Mouse (Mus musculus) heart, adult 9 months (tissue): ENCODE results near the gene Gigyf2.

Experiments used
- DNase-seq, 2 experiments: peaks; one replicate each; pipeline ENCODE4 v3.0.0; 2022; ENCODE audit warnings: low spot score in 2 of 2

Gigyf2 gene

DNA sequence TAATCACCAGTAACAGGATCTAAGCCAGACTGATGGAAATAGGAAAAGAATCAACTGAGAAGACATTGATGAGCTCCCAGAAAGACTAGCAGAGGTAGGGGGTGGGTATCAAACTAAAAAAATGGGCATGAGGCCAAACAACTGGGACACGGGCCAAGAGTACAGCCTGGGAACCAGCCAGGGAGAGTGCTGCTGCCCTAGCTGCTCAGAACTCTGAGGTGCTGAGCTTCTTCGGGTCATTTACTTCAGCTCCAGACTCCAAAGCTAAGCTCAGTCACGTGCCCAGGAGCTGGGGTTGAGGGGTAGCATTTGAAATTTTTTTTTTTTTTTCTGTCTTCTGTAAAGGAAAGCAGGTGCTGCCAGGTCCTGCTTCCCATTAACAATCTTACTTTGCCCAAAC is 10.1 kb upstream of the Gigyf2 start:
- DNase-seq: no peak

DNA sequence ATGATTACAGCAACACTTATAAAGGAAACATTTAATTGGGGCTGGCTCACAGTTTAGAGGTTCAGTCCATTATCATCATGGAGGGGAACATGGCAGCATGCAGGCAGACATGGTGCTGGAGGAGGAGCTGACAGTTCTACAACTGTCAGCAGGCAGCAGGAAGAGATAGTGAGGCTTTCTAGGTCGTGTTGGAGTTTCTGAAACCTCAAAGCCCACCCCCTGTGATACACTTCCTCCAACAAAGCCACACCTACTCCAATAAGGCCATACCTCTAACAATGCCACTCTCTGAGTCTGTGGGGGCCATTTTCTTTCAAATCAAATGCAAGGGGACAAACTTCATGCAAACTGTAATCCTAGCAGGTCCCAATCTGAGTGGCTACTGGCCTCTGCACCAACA is 5.7 kb upstream of the Gigyf2 start:
- DNase-seq: no peak

DNA sequence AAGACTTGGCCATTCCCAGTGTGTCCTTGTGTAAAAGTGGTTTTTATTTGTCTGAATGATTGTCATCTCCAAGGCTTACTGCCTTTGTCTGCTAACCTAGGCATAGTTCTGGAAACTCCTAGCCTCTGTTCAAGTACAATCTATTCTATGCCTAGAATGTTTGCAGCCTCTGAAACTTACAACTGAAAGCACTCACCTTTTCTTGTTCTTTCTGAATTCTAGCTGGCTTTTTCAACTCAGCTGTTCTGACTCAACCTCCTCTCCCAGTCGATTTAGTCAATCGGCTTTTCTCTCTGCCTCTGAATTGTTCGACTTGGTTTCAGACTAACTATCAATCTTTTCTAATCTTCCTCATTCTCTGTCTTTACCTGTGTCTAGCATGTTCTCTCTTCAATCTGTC is 4.0 kb upstream of the Gigyf2 start:
- no peak for DNase-seq

DNA sequence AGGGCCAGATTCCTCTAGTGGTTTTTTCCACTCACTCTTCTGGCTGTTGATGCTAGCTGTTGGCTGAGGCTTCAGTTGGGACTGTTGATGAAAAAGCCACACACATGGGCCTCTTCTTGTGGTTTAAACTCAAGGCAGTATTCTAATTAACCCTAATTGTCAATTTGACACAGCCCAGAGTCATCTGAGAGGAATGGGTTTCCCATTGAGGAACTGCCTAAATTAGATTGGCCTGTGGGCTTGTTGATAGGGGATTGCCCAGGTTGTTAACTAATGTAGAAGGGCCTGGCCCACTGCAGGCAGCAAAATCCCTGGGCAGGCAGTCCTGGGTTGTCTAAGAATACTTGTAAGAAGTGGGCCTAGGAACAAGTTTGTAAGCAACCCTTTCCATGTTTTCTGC is 2.1 kb upstream of the Gigyf2 start:
- no peak for DNase-seq

DNA sequence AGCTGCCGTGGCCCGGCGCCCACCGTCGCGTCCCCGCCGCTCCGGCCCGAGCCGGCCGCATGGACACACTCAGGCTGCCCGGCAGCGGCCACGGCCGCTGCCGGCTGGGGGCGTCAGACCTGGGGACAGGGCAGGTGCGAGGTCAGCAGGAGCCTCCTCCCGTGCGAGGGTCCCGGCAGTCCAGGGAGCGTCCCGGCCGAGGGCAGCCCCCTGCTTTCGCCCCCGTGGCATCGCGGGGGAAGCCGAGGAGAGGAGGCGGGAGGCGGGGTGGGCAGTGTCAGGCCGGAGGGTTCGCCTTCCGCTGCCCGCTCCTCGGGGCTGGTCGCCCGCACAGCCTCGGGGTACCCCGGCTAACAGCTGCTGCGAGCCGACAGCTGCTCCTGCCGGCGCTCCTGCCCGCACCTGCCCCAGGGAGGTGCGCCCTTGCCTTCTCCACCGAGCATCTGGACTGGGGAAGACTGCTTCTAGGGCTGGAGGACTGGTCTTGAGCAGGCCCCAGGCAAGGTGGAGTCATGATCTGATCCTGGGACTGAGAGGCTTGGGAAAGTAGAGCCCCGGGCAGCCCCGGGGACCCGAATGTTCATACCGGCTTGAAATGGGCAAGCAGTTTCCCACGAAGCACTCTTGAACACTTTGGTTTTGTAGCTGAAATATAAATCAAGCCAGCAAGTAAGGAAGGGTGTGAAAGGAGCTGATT is 515 bp downstream of the Gigyf2 start:
- DNase-seq: no peak

DNA sequence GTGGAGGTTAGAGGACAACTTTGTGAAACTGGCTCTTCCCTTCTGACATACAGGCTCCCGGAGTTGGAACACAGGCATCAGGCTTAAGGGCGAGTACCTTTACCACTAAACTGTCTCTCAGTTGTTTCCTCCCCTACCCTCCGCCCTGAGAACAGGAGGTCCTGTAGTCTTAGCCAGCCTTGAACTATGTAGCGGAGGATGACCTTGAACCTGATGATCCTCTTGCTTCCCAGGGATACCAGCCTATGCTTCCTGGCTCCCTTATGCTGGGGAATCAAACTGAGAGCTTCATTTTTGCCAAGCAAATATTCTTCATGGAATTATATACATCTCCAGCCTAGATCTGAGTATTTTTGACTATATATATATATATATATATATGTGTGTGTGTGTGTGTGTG is 5.0 kb downstream of the Gigyf2 start:
- DNase-seq: no peak

DNA sequence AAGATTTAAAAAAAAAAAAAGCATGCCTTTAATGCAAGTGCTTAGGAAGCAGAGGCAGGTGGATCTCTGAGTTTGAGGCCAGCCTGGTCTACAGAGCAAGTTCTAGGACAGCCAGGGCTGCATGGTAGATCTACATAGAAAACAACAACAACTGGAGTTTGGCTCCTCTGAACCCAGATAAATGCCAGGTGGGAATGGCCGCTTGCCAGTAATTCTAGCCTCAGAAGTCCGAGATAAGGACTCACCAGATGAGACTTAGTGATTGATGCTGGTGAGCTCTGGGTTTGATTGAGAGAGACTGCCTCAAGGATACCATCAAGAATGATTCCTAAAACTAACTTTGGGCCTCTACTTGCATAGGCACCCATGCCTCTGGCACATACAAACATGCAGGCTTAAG is 23.8 kb downstream of the Gigyf2 start:
- DNase-seq: no peak

DNA sequence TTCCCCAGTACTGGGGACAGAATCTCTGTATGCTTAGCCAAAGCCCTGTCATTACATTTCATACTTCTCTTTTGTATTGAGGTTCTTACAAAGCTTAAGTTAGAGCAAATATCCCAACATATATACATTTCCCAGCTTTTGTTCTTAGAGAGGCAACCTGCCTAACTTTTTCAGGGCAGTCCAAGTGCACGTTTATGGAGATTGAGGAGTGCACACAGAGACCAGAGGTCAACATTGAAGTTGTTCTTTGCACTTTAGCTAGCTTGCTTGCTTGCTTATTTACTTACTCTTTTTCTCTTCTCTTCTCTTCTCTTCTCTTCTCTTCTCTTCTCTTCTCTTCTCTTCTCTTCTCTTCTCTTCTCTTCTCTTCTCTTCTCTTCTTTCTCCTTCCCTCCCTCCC is 33.5 kb downstream of the Gigyf2 start:
- no peak for DNase-seq

DNA sequence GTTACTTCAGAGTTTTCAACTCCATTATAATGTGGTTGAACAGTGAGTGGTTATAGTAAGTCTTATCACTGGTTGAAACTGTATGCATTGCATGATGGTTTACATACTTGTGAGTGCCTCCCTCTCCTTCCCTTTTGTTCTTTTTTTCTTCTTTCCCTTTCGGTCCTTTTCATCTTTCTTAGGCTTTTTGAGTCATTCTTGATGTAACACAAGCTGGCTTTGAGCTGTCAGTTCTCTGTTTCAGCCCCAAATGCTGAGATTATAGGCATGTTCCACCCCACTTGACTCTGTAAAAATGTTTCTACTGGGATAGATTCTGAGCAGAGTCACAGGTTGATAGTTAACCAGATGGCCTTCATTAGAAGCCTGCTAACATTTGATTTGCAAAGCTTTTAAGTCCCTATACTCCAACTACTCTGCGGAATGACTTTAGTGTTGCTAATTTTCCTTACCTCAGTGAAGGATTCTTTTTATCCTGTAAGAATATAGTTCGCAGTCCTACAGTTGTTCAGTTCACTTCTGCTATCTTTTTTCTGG is 51.3 kb downstream of the Gigyf2 start:
- no peak for DNase-seq

DNA sequence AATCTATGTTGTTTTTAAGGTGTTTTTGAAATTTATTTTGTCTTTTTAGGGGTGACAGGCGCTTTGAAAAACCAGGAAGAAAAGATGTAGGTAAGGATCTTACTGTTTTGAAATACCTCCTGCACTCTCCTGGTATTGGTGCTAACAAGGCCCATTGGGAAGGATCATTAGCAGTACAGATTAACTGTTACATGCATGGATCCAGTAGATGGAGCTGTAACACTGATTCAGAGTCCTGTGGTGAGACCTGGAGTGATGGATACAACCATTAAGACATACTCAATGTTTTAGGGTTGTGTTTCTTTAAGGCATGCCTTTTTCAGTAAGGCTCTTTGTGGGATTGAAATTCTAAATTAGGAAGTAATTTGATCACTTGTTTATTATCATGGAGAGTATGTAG is 53.1 kb downstream of the Gigyf2 start:
- no peak for DNase-seq

DNA sequence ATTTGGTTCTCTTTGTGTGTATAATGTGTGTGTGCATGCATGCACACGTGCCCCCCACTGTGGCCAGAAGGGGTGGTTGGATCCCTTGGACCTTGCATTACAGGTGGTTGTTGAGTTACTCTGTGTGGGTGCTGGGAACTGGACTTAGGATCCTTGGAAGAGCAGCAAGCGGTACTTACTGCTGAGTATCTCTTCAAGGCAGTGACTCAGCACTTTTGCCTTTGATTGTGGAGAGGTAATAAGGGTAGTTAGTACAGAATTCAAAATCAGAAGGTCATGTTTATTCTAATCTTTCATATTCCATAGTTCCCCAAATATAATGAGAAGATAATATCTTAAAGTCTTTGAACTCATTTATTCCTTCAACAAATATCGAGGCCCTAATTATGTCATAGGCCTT is 54.4 kb downstream of the Gigyf2 start:
- no peak for DNase-seq

DNA sequence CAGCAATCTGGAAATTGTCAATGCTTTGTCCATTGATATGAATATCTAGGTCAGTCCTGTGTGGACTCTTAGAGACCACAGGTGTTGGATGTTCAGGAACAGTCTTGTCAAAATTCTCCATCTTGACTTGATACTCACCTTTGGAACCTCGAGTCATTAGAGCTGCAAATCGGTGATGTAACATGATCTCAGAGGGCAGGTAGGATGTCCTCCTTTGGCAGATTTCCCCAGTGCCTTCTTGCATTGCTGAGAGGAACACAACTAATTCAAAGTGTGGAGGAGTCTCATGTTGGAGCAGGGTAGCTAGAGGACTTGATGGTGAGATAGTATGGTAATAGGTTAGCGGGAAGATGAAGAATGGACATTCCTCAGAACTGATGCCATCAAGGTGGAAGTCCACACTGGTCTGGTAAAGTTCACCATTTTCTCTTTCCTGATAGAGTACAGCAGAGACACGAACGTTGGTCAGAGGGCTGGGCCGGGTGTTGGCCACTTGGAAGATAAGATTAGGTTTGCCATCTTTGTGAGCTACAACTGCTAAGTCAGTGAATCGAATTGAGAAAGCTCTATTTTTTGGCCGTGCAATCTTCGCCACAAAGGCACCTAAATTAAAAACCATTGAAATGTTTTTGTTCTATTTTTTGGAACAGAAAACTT is 59.8 kb downstream of the Gigyf2 start:
- no peak for DNase-seq

DNA sequence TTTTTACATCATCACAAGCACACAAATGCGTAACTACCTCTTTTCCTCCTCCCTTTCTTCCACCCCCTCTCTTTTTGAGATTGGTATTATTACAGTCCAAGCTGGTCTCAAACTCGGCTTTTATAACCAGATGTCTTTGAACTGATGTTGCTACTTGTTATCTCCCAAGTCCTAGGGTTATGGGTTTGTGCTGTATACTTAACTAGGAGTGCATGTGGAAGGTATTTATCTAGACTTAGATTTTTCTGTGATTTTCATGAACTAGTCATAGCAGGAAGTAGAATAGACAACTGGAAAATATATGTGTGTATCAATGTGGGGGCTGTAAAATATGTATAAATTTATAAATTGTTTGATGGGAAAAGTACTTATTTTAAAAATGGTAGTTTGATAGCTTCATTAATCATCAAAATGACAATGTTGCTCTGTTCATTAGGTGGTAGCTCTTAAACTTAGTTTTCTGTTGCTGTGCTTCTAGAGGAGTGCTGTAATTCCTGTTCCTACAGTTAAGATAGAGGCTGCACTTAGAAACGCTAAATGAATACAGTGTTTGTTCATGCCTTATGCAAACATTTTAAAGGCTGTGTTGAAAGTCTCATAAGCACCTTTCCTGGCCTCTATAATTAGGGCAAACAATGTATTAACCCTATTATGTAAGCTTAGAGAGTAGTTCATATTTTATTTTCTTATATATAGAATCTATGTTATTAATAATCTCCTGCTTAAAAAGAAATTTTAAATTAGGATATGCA is 66.8 kb downstream of the Gigyf2 start:
- DNase-seq: no peak

DNA sequence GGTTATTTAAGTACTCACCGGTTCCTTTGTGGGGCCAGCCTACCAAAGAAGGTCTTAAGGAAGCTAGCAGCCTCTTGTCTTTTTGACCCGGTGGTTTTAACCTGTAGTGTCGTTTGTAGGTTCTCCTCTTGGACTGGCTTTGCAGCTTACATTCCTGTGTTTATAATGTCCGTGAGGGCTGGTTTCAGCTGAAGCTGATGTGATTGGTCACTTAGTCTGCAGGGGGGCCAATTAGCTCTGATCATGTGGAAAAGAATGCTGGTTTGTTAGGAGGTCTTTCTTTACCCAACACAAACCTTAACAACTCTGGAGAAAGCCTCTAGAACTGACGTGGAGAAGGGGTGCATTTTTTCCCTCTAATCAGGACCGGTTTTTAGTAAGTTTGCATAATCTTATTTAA is 67.8 kb downstream of the Gigyf2 start, which contains the start of gene Kcnj13:
TSS of gene Kcnj13 (minus strand) at position 136 of the 400 bp plus-strand sequence.
- no peak for DNase-seq

DNA sequence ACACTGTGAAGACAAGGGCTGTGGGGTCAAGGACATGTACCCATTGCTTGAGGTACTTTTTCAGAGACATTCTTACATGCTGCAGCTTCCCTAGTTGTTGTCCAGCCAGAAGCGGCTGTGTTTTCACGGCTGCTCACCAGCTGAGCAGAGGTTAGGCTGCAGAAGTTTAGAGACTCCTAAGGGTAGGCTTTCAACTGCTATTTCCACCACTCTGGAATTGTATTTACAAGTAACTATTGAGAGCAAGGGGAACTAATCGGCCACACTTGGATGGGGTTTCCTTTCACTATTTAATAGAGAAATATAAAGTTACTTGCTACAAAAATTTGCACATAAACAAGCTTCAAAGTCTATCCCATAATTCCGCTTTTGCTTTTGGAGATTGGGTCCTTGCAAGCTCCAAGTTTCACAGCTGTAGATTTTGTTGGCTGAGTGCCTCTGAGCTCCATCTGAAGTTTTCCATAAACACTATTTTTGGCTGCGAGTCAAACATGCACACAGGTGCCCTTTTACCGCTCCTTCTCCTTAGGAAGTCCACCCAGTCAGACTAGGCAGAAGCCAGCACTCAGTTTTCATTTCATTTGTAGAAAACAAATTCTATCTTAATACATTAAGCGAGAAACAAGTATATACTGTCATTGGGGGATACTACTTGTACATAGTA is 70.3 kb downstream of the Gigyf2 start:
- DNase-seq: no peak

DNA sequence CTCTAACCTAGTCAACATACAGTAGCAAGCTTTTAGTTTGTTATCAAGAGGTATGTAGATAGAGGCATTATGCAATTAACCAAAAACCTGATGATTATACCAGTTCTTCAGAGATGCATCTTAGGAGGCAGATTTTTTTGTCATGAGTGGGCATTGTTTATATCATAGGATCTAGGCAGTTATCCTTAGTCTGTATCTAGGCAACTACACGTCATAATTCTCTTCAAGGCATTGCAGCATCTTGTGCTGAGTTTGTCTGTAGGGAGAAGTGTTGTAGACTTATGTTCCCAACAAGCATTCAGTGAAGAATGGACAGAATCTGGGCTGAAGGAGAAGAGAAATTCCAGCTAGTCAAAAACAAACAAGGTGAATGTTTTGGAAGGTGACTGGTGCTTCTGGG is 77.9 kb downstream of the Gigyf2 start:
- DNase-seq: no peak

DNA sequence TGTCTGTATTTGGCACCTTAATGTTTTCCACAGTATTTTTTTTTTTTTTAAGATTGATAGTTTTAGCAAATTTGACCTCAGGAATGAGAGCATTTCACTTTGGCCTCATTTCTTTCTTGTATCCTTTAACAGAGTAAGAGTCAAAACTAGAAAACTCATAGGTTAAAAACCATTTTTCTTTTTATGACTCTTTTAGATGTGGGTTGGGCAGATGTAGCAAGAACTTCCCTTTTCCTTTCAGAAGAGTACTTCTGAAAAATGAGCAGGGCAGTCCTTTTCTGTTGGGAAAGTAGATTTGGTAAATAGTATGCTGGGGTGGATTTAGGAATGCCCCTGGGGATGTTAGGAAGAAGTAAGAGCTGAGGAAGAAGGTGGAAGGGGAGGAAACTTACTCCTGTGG is 79.2 kb downstream of the Gigyf2 start:
- DNase-seq: no peak

DNA sequence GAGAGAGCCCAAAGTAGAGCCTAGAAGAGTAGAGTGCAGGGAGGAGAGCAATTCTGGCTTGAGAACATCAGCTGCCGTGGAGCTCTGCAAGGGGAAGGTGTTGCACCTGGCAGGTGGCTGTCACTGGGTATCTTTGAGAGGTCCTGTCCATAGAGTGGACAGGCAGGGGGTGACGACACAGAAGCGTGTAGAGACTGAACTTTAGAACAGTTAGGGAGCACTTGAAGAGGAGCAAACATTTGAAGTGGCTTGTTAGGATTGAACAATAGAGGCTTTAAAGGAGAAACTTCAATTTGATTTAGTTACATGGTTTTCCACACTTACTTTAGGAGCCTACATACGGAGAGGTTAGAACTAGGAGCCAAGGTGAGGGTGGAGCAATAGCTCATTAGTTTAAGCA is 82.6 kb downstream of the Gigyf2 start:
- no peak for DNase-seq

DNA sequence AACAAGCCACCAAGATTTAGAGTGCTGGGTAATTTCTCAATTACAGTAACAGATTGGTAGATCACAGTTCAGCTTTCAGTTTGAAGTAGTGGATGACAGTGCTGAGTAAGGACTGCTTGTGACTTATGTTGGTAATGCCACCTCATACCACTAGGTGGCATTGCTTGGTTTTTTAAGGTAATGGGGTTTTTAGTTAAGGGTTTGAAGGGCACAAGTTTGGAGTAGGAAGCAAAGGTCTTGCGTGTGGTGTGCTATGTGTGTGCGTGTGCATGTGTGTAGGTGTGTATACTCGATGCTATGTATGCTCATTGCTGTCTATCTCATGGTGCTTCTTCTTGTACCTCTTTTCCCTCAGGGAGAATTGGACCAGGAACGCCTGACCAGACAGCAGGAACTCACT is 91.9 kb downstream of the Gigyf2 start:
- no peak for DNase-seq

DNA sequence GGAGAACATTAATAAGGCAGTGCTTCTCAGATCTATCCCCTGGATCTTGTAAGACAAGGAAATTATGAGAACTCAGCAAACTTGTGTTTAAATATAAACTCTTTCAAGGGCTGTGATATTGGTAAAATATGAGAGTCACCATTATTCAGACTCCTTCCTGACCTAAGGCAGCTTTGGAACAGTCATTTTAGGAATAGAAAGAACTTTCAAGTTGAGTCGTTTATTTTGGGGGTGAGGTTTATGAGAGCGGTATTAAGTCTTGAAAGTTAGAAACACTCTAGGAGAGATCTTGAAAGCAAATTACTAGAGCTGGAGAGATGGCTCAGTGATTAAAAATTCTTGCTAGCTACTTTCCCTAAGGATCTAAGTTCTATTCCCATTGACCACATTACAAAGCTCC is 108.3 kb downstream of the Gigyf2 start:
- DNase-seq: no peak

DNA sequence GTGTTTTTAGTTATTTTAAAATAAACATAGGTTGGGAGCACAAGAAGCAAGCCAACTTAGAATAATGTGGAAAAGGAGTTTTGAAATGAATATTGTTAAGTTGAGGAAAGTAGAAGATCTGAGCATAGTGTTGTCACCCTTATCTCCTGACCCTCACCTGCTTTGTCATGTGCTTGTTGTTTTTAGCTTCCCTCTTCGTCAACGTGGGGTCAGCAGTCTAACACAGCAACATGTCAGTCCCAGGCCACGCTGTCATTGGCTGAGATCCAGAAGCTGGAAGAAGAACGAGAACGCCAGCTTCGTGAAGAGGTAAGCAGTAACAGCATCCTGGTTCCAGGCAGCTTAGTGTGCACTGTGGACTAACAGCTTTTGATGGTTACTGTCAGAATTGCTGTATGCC is 109.8 kb downstream of the Gigyf2 start:
- no peak for DNase-seq
